Mouse (Mus musculus) right cerebral cortex, postnatal 10 days (tissue): ENCODE measurements around the gene Washc4.
"Not testable (repeated sequence)": the region's sequence is repeated elsewhere in the genome, so short reads cannot be mapped to it uniquely, and the experiment has no call there.

ENCODE experiments used
- DNase-seq, 2 experiments: peaks; one replicate each; pipeline ENCODE4 v3.0.0; 2021; ENCODE audit warnings: low spot score in 2 of 2

Washc4 gene

GRCm38 (mm10) chr10:83543439-83544102 lies at the start of gene Washc4:
TSS of gene Washc4 (plus strand) at chr10:83543752.
- peak; percentile 96 to 97 for DNase-seq

- no peak for DNase-seq
Observed at GRCm38 (mm10) chr10:83497321-83497720, 46.2 kb upstream of the Washc4 start.

GRCm38 (mm10) chr10:83508962-83509660 lies 34.4 kb upstream of the Washc4 start:
- peak in 1 of 2 experiments; percentile 39 for DNase-seq

DNA sequence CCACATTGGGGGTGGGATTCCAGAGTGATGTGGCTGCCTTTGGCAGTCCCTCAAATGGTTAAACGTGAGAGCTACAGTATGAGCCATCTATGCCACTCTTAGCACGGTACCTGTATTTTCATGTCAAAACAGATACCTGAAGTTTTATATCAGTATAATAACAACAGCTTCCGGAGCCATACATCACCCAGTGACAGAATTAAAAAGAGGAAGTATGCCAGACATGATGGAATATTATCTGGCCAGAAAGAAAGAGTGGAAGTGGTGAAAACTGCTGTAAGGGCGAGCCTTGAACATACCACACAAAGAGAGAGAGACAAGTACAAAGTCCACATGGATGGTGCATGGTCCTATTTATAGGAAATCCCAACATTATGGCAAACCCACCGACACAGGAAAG lies 32.2 kb upstream of the Washc4 start:
- no peak for DNase-seq

- no peak for DNase-seq
Observed at GRCm38 (mm10) chr10:83513736-83514135, 29.8 kb upstream of the Washc4 start.

GRCm38 (mm10) chr10:83520990-83521389 lies 22.6 kb upstream of the Washc4 start:
- DNase-seq: no peak

DNA sequence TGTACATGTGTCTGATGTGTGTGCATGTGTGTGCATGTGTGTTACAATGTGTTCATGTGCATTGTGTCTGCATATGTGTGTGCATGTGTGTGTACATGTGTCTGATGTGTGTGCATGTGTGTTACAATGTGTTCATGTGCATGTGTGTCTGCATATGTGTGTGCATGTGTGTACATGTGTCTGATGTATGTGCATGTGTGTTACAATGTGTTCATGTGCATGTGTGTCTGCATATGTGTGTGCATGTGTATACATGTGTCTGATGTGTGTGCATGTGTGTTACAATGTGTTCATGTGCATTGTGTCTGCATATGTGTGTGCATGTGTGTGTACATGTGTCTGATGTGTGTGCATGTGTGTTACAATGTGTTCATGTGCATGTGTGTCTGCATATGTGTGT lies 19.3 kb upstream of the Washc4 start:
- DNase-seq: not testable (repeated sequence)

- no peak for DNase-seq
Observed at GRCm38 (mm10) chr10:83530384-83530967, 13.1 kb upstream of the Washc4 start.

- DNase-seq: peak; percentile 82 to 87
Observed at GRCm38 (mm10) chr10:83533258-83533909, 10.2 kb upstream of the Washc4 start.

DNA sequence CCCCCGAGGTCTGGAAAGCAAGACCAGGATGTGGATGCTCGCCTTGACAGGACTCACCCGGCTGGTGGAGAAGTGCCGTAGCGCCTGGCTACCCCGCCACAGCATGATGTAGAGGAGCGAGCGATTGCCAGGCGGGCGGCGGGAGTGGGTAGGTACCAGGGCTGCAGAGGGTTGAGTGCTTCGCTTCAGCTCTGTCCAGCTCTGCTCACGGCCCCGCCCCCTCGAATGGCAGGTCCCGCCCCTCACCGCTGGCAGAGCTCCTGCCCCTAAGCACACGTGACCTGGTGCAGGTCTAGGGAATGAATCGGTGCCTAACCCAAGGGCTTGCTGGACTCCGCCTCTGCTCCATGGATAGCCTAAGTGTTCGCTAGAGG lies 9.7 kb upstream of the Washc4 start, which contains the start of gene Aldh1l2:
Aldh1l2 (minus strand) TSS at position 231 of the 374 bp plus-strand sequence.
- DNase-seq: peak; percentile 75

- DNase-seq: no peak
Observed at GRCm38 (mm10) chr10:83536436-83536835, 7.1 kb upstream of the Washc4 start.

- DNase-seq: no peak
Observed at GRCm38 (mm10) chr10:83539311-83539980, 4.1 kb upstream of the Washc4 start.

DNA sequence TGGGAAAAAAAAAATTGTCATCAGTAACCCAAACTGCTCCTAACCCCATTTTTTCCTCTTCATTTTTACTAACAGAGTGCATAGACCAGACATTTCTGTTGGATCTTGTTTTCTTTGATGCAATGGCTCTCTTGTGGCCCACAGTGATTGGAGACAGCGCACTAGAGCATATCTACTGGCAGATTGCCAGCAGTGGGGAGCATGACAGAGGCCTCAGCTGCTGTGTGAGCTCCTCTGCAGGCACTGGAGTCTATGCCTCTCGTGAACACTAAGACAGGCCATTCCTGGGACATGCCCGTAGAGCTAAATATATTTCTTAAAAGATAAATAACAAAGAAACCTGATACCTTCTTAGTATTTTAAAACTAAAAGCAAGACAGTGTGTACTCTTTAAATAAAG lies 3.5 kb upstream of the Washc4 start:
- no peak for DNase-seq

DNA sequence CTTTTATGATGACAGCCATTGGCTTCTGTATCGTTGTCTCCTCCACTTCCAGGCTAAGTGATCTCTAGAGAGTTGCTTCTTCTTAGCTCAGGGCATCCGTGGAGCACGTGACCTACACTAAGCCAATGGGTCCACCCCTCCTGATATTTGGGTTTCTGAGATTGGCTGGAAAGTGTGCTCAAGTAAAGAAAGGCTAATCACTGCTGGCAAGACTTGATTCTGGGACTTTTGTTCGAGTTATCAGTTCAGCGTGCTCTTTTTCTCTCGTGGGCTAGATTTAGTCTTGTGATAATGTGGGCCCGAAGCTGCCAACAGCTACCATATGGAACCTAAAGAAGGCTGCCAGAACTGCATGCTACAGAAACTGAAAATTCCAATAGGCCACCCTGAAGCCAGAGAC lies 1.3 kb upstream of the Washc4 start:
- peak; percentile 50 to 67 for DNase-seq

- peak in 1 of 2 experiments; percentile 71 for DNase-seq
Observed at GRCm38 (mm10) chr10:83544103-83544479, 539 bp downstream of the Washc4 start.

DNA sequence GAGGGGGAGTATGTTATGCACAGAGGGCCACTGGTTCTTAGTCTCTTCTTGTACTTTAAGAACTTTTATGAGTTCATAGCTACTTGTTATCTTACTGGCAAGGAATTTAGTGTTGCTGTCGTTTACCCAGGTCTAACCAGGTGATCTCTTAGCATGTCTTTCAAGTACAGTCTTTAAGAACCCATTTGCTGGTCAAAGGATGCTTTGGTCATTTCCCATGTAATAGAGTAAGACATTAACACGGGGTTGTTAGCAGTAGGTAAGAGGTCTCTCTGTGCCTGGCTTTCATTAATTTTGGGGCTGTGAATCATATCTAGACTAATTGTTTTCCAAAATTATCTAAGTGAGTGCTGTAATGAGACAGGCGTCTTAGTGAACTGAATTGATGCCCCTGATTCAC lies 1.8 kb downstream of the Washc4 start:
- DNase-seq: no peak

GRCm38 (mm10) chr10:83563005-83563404 lies 19.5 kb downstream of the Washc4 start:
- DNase-seq: no peak

GRCm38 (mm10) chr10:83565449-83566441 lies 22.2 kb downstream of the Washc4 start:
- no peak for DNase-seq

DNA sequence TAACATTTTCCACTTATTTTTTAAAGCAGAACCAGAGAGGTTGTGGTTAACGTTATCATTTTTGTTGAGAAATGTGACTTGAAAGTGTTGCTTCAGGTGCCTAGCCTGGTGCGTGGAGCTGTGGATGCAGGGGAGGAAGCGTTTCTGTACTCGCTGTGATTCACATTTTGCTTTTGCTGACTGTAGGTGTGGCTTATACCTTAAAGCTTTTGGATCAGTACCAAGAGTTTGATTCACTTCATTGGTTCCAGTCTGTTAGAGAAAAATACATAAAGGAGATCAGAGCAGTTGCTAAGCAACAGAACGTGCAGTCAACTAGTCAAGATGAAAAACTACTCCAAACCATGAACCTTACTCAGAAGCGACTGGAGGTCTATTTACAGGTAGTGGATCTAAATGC lies 47.2 kb downstream of the Washc4 start:
- DNase-seq: no peak

- DNase-seq: no peak
Observed at GRCm38 (mm10) chr10:83592616-83593015, 49.1 kb downstream of the Washc4 start.

- peak in 1 of 2 experiments; percentile 53 for DNase-seq
Observed at GRCm38 (mm10) chr10:83594526-83594925, 51.0 kb downstream of the Washc4 start.
